Mouse (Mus musculus) left cerebral cortex, postnatal 25 days (tissue): ENCODE data around the gene Sema7a. TPM values are rescaled to one million over a fixed set of nuclear protein-coding genes. Genes with fewer than 3 reads are reported as not detected.

Experiments
- DNase-seq, 2 experiments: peaks; one replicate each; pipeline ENCODE4 v3.0.0; 2022; ENCODE audit warnings: low spot score in 2 of 2, mixed read lengths in 1 of 2
- intact Hi-C: fragments of 180-260 bp; cut with DNase I; formaldehyde crosslinking; loops from one replicate; pipeline ENCODE4 v1.15.1; 2025
- total RNA-seq, 2 experiments: library from RNA; stranded (reverse); gene quantifications; 2 replicates each; pipeline ENCODE4 v1.2.3; 2021

Sema7a gene
- total RNA-seq, result 100 to 1,000 TPM; 139 to 145 TPM

- peak; percentile 84 to 91 for DNase-seq
- intact Hi-C loops, result loop anchor here (2.0 to 10.0 kb wide), 3 partner anchors 27 to 265 kb away; partner anchors contain the start of genes Islr and Islr2
These were observed at the start of gene Sema7a for GRCm38 (mm10) chr9:57939431-57940348. Sema7a (plus strand) TSS chr9:57940112.

- intact Hi-C loops, result loop anchor here (5.0 kb wide), 1 partner anchor 33 kb away; no protein-coding TSS in a partner anchor
- DNase-seq, result no peak
These were observed 39.4 kb upstream of the Sema7a start for GRCm38 (mm10) chr9:57900478-57900877.

GRCm38 (mm10) chr9:57901197-57901596, 38.7 kb upstream of the Sema7a start:
- intact Hi-C loops, result loop anchor here (5.0 kb wide), 1 partner anchor 34 kb away; no protein-coding TSS in a partner anchor
- peak in 1 of 2 experiments; percentile 10 for DNase-seq

- peak in 1 of 2 experiments; percentile 7 for DNase-seq
- intact Hi-C loops, result loop anchor here (5.0 kb wide), 1 partner anchor 34 kb away; no protein-coding TSS in a partner anchor
These were observed 38.3 kb upstream of the Sema7a start for GRCm38 (mm10) chr9:57901601-57902000.

GRCm38 (mm10) chr9:57902132-57902531, 37.8 kb upstream of the Sema7a start:
- intact Hi-C loops, result loop anchor here (5.0 kb wide), 1 partner anchor 35 kb away; no protein-coding TSS in a partner anchor
- DNase-seq, result peak; percentile 21 to 90

- intact Hi-C loops, result loop anchor here (5.0 kb wide), 1 partner anchor 36 kb away; no protein-coding TSS in a partner anchor
- DNase-seq, result no peak
These were observed 36.2 kb upstream of the Sema7a start for GRCm38 (mm10) chr9:57903589-57904249.

GRCm38 (mm10) chr9:57904250-57904644, 35.7 kb upstream of the Sema7a start:
- no peak for DNase-seq
- intact Hi-C loops, result loop anchor here (5.0 kb wide), 1 partner anchor 37 kb away; no protein-coding TSS in a partner anchor

GRCm38 (mm10) chr9:57907206-57907605, 32.7 kb upstream of the Sema7a start:
- no peak for DNase-seq
- intact Hi-C loops, result loop anchor here (2.0 kb wide), 1 partner anchor 26 kb away; no protein-coding TSS in a partner anchor

GRCm38 (mm10) chr9:57910254-57911160, 29.4 kb upstream of the Sema7a start, which contains the start of gene Ubl7:
Ubl7 (plus strand) TSS chr9:57910979.
- DNase-seq, result peak; percentile 90 to 96
- intact Hi-C loops, result loop anchor here (2.0 kb wide), 1 partner anchor 48 kb away; no protein-coding TSS in a partner anchor

GRCm38 (mm10) chr9:57912571-57912970, 27.3 kb upstream of the Sema7a start:
- intact Hi-C loops, result no loop called here
- no peak for DNase-seq

- DNase-seq, result peak in 1 of 2 experiments; percentile 71
- intact Hi-C loops, result no loop called here
These were observed 18.3 kb upstream of the Sema7a start for GRCm38 (mm10) chr9:57921491-57922060.

GRCm38 (mm10) chr9:57922381-57922780, 17.5 kb upstream of the Sema7a start:
- no peak for DNase-seq
- intact Hi-C loops, result no loop called here

GRCm38 (mm10) chr9:57923046-57923445, 16.9 kb upstream of the Sema7a start:
- DNase-seq, result no peak
- intact Hi-C loops, result no loop called here

- intact Hi-C loops, result loop anchor here (10.0 kb wide), 1 partner anchor 274 kb away; the partner anchor contains the start of genes Islr and Islr2
- DNase-seq, result no peak
These were observed 8.6 kb upstream of the Sema7a start for GRCm38 (mm10) chr9:57931166-57931767.

- DNase-seq, result peak in 1 of 2 experiments; percentile 91
- intact Hi-C loops, result loop anchor here (1.0 to 10.0 kb wide), 3 partner anchors 25 to 273 kb away; partner anchors contain the start of genes Islr and Islr2
These were observed 7.7 kb upstream of the Sema7a start for GRCm38 (mm10) chr9:57932253-57932652.

GRCm38 (mm10) chr9:57932831-57933602, 6.9 kb upstream of the Sema7a start:
- intact Hi-C loops, result loop anchor here (1.0 to 10.0 kb wide), 3 partner anchors 26 to 272 kb away; partner anchors contain the start of genes Islr and Islr2
- DNase-seq, result peak in 1 of 2 experiments; percentile 89
